Mouse (Mus musculus): ENCODE data around the gene Efcab11. TPM values are rescaled to one million over a fixed set of nuclear protein-coding genes. Genes with fewer than 3 reads are reported as not detected.

Efcab11 gene
- polyA plus RNA-seq, 1 experiment from 2014 or later = 5.7 TPM

GRCm38 (mm10) chr12:99738256-99738655 is 146.0 kb downstream of the Efcab11 start:
- Histone ChIP-seq H3K4me1 (replicated peaks) (no peaks in the 10 kb centered on the region), H3K9ac (no peak overlapping the region), H3K36me3 (no peaks in the 10 kb centered on the region), H3K27me3 (no peaks in the 10 kb centered on the region), H3K9me3 (replicated peaks) (no peaks in the 10 kb centered on the region), H3K27ac (no peak overlapping the region), H3K4me3 (replicated peaks) (no peak overlapping the region), H3K4me2 (no peak overlapping the region)
- WGBS (ENCODE audit: insufficient replicate concordance) = 61% methylated on average over 6 of the region's 6 CpGs
- no peak for DNase-seq
- no peak for ATAC-seq (ENCODE audit: low read depth)

GRCm38 (mm10) chr12:99736971-99737370 is 147.3 kb downstream of the Efcab11 start:
- Histone ChIP-seq H3K4me2 (no peak overlapping the region), H3K9ac (no peak overlapping the region)

GRCm38 (mm10) chr12:99735172-99735571 is 149.1 kb downstream of the Efcab11 start:
- H3K36me3 ChIP-seq = no peaks in the 10 kb centered on the region
- no peaks in the 10 kb centered on the region for H3K9me3 ChIP-seq (replicated peaks)
- ATAC-seq (ENCODE audit: low read depth) (no peak), DNase-seq (no peak)
- no peak overlapping the region for H3K4me2 ChIP-seq
- H3K27ac ChIP-seq = no peak overlapping the region
- H3K9ac ChIP-seq = no peak overlapping the region
- no peaks in the 10 kb centered on the region for H3K27me3 ChIP-seq
- WGBS (ENCODE audit: insufficient replicate concordance) = 69% methylated on average over 10 of the region's 10 CpGs
- no peak overlapping the region for H3K4me3 ChIP-seq (replicated peaks)
- H3K4me1 ChIP-seq (replicated peaks) = no peaks in the 10 kb centered on the region

More at GRCm38 (mm10) chr12:99736971-99737370, 147.3 kb downstream of the Efcab11 start:
- ATAC-seq (ENCODE audit: low read depth) (no peak), DNase-seq (no peak)
- WGBS (ENCODE audit: insufficient replicate concordance) = 57% methylated on average over 3 of the region's 3 CpGs
- H3K36me3 ChIP-seq = no peaks in the 10 kb centered on the region
- no peak overlapping the region for H3K4me3 ChIP-seq (replicated peaks)
- no peaks in the 10 kb centered on the region for H3K4me1 ChIP-seq (replicated peaks)
- H3K27ac ChIP-seq = no peak overlapping the region
- no peaks in the 10 kb centered on the region for H3K9me3 ChIP-seq (replicated peaks)
- H3K27me3 ChIP-seq = no peaks in the 10 kb centered on the region

GRCm38 (mm10) chr12:99724206-99724605 is 160.0 kb downstream of the Efcab11 start:
- 0 out of 2 replicates have a peak, but pooled peaks cover 4% of the 10 kb centered on the region for H3K4me1 ChIP-seq (replicated peaks)
- WGBS (ENCODE audit: insufficient replicate concordance) = 96% methylated on average over 12 of the region's 12 CpGs
- H3K9ac ChIP-seq = no peak overlapping the region
- H3K27ac ChIP-seq = no peak overlapping the region
- H3K9me3 ChIP-seq (replicated peaks) = no peaks in the 10 kb centered on the region
- DNase-seq (no peak), ATAC-seq (ENCODE audit: low read depth) (no peak)
- H3K4me3 ChIP-seq (replicated peaks) = no peak overlapping the region
- H3K36me3 ChIP-seq = no peaks in the 10 kb centered on the region
- H3K4me2 ChIP-seq = no peak overlapping the region
- no peaks in the 10 kb centered on the region for H3K27me3 ChIP-seq

- ATAC-seq (ENCODE audit: low read depth) (no peak), DNase-seq (no peak)
- 0 out of 2 replicates have a peak, but pooled peaks cover 4% of the 10 kb centered on the region for H3K4me1 ChIP-seq (replicated peaks)
These were observed 160.4 kb downstream of the Efcab11 start for GRCm38 (mm10) chr12:99723791-99724190.

GRCm38 (mm10) chr12:99721318-99721717 is 162.9 kb downstream of the Efcab11 start:
- 76% methylated on average over 10 of the region's 10 CpGs for WGBS (ENCODE audit: insufficient replicate concordance)
- H3K9ac ChIP-seq = no peak overlapping the region
- DNase-seq (no peak), ATAC-seq (ENCODE audit: low read depth) (0 out of 2 replicates have a peak, but pooled peaks have one; percentile 5)
- H3K4me3 ChIP-seq (replicated peaks) = no peak overlapping the region
- H3K36me3 ChIP-seq = no peaks in the 10 kb centered on the region
- H3K4me1 ChIP-seq (replicated peaks) = 0 out of 2 replicates have a peak, but pooled peaks cover 4% of the 10 kb centered on the region
- no peaks in the 10 kb centered on the region for H3K27me3 ChIP-seq
- H3K27ac ChIP-seq = no peak overlapping the region
- H3K4me2 ChIP-seq = no peak overlapping the region
- H3K9me3 ChIP-seq (replicated peaks) = no peaks in the 10 kb centered on the region

More at GRCm38 (mm10) chr12:99723791-99724190, 160.4 kb downstream of the Efcab11 start:
- no peak overlapping the region for H3K4me2 ChIP-seq
- no peak overlapping the region for H3K4me3 ChIP-seq (replicated peaks)
- no peaks in the 10 kb centered on the region for H3K9me3 ChIP-seq (replicated peaks)
- no peaks in the 10 kb centered on the region for H3K27me3 ChIP-seq
- H3K9ac ChIP-seq = no peak overlapping the region
- WGBS (ENCODE audit: insufficient replicate concordance) = 76% methylated on average over 8 of the region's 8 CpGs
- no peaks in the 10 kb centered on the region for H3K36me3 ChIP-seq
- no peak overlapping the region for H3K27ac ChIP-seq

GRCm38 (mm10) chr12:99719777-99720176 is 164.5 kb downstream of the Efcab11 start:
- ATAC-seq (ENCODE audit: low read depth) (no peak), DNase-seq (no peak)
- no peaks in the 10 kb centered on the region for H3K27me3 ChIP-seq
- no peaks in the 10 kb centered on the region for H3K36me3 ChIP-seq
- WGBS (ENCODE audit: insufficient replicate concordance) = 78% methylated on average over 11 of the region's 11 CpGs
- 0 out of 2 replicates have a peak, but pooled peaks cover 4% of the 10 kb centered on the region for H3K4me1 ChIP-seq (replicated peaks)
- no peaks in the 10 kb centered on the region for H3K9me3 ChIP-seq (replicated peaks)
- H3K9ac ChIP-seq = no peak overlapping the region
- no peak overlapping the region for H3K4me2 ChIP-seq
- no peak overlapping the region for H3K4me3 ChIP-seq (replicated peaks)
- H3K27ac ChIP-seq = no peak overlapping the region

- ATAC-seq (ENCODE audit: low read depth) (no peak), DNase-seq (no peak)
- Histone ChIP-seq H3K4me3 (replicated peaks) (no peak overlapping the region), H3K4me1 (replicated peaks) (0 out of 2 replicates have a peak, but pooled peaks cover 4% of the 10 kb centered on the region), H3K9ac (no peak overlapping the region), H3K27ac (no peak overlapping the region), H3K36me3 (no peaks in the 10 kb centered on the region), H3K9me3 (replicated peaks) (no peaks in the 10 kb centered on the region), H3K27me3 (no peaks in the 10 kb centered on the region), H3K4me2 (no peak overlapping the region)
- 64% methylated on average over 2 of the region's 2 CpGs for WGBS (ENCODE audit: insufficient replicate concordance)
These were observed 166.1 kb downstream of the Efcab11 start for GRCm38 (mm10) chr12:99718161-99718560.

- DNase-seq = no peak
- Histone ChIP-seq H3K36me3 (no peaks in the 10 kb centered on the region), H3K27ac (no peak overlapping the region), H3K4me3 (replicated peaks) (no peak overlapping the region), H3K9me3 (replicated peaks) (no peaks in the 10 kb centered on the region), H3K27me3 (no peaks in the 10 kb centered on the region), H3K9ac (no peak overlapping the region), H3K4me2 (no peak overlapping the region), H3K4me1 (replicated peaks) (0 out of 2 replicates have a peak, but pooled peaks cover 2% of the 10 kb centered on the region)
- WGBS (ENCODE audit: insufficient replicate concordance) = 66% methylated on average over 8 of the region's 8 CpGs
- no peak for ATAC-seq (ENCODE audit: low read depth)
These were observed 168.1 kb downstream of the Efcab11 start for GRCm38 (mm10) chr12:99716038-99716610.

GRCm38 (mm10) chr12:99715129-99716037 is 168.9 kb downstream of the Efcab11 start:
- no peak overlapping the region for H3K4me2 ChIP-seq
- no peak overlapping the region for H3K9ac ChIP-seq
- H3K4me3 ChIP-seq (replicated peaks) = no peak overlapping the region
- 59% methylated on average over 9 of the region's 9 CpGs for WGBS (ENCODE audit: insufficient replicate concordance)
- no peaks in the 10 kb centered on the region for H3K36me3 ChIP-seq
- ATAC-seq (ENCODE audit: low read depth) (no peak), DNase-seq (no peak)
- H3K27me3 ChIP-seq = no peaks in the 10 kb centered on the region
- no peaks in the 10 kb centered on the region for H3K4me1 ChIP-seq (replicated peaks)
- no peaks in the 10 kb centered on the region for H3K9me3 ChIP-seq (replicated peaks)
- H3K27ac ChIP-seq = no peak overlapping the region

GRCm38 (mm10) chr12:99712214-99712613 is 172.0 kb downstream of the Efcab11 start:
- no peaks in the 10 kb centered on the region for H3K4me1 ChIP-seq (replicated peaks)
- ATAC-seq (ENCODE audit: low read depth) (no peak), DNase-seq (no peak)
- H3K36me3 ChIP-seq = no peaks in the 10 kb centered on the region
- no peak overlapping the region for H3K4me3 ChIP-seq (replicated peaks)
- H3K4me2 ChIP-seq = no peak overlapping the region
- WGBS (ENCODE audit: insufficient replicate concordance) = 44% methylated on average over 5 of the region's 5 CpGs
- no peak overlapping the region for H3K27ac ChIP-seq
- H3K9me3 ChIP-seq (replicated peaks) = no peaks in the 10 kb centered on the region
- no peak overlapping the region for H3K9ac ChIP-seq
- no peaks in the 10 kb centered on the region for H3K27me3 ChIP-seq

Data from liver, embryonic 13.5 days (tissue).